Mouse (Mus musculus) cerebellum, adult (tissue): Measurements from ENCODE around the gene Stk38l.
"Not testable (repeated sequence)": the region's sequence is repeated elsewhere in the genome, so short reads cannot be mapped to it uniquely, and the experiment has no call there.

Source experiments
- ATAC-seq: cut with Nextera tagmentation; 2 replicates; pipeline ENCODE4 v1.9.2; 2017; ENCODE audit warnings: mild to moderate bottlenecking, moderate library complexity, mixed read lengths; ENCODE audit not compliant: insufficient number of reproducible peaks, low FRiP score, low TSS enrichment

Stk38l gene

DNA sequence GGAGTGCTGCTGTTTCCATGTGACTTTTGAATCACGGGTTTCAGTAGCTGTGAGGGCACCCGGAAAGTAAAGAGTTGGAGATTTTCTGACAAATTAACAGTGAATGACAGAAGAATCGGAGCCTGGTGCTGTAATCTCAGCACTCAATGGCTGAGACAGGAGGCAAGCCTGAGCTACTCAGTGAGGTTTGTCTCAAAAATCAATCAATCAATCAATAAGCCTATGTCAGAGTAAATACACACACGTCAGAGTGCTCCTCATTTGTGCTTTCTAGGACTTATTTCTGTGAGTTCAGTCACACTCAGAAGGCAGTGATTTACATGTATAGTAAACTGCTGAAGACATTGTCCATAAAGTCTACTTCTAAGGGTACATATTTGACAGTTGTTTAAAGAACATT, 40.5 kb downstream of the Stk38l start:
- no peak for ATAC-seq

DNA sequence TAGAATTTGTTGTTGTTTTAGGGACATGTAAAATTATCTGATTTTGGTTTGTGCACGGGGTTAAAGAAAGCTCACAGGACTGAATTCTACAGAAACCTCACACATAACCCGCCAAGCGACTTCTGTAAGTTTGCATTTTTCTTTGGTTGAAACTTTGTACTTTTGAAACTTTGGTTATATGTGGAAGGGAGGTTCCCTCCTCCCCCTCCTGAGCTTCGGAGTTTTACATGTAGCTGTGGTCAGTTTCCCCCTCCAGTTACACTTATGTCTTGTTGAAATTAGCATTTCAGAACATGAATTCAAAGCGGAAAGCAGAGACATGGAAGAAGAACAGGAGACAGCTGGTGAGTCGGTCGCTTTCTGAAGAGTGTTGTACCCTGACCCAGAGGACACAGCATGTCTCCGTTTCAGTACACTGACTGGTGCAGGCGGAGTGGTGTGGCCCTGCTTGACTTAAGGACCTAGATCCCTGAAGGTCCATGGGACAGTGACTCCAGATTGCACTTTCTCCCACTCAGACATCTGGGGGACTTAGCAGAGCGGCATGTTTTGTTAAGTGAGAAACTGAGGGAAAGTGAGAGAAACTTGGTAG, 44.1 kb downstream of the Stk38l start:
- ATAC-seq = no peak

DNA sequence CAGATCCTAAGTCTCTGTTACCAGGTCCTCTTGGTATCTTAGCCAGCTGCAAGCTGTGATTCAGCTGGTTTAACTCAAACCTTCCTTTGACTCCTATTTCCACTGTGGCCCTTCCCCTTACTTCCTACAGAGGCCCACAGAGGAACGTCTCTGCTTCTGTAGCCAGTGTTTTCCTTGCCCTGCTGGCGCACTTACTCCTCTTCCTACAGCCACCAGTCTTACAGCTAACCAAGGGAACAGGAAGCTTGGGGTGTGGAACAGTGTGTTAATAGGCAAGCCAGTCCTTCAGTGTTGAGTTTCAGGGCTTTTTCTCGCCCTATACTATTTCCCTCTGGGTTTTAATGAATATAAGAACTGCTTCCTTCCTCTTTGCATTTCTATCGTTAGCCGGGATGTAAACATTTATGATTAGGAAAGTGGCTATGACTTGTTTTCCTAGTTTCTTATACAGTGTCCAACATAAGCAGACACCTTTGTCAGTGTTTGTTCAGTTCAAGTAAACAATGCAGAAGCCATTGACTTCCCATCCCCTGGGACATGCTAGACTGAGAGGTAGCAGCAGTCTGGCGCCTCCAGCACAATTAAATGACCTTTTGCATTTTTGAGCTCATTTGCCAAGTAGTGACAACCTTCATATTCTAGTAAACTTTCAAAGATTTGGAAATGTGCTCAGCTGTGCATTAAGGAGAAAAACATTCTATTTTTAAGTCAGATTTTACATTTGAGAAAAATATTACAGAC, 45.4 kb downstream of the Stk38l start:
- no peak for ATAC-seq

DNA sequence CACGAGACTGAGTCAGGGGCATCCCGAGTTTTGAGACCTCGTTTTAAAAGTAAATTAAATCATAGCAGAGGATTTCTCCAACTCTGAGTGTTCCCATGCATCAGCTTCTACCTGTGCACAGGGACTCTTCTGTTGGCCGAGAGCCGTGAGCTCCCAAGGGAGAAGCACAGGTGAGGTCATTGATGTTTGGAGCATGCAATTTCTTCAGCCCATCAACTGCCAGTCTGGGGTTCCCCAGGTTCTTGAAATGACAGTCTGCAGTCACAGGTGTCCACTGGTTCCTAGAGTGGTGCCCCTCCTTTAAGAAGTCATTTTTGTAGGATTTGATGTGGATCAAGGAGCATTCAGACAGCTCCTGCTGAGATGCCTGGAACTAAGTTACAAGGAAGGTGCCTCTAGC, 46.0 kb downstream of the Stk38l start:
- no peak for ATAC-seq

DNA sequence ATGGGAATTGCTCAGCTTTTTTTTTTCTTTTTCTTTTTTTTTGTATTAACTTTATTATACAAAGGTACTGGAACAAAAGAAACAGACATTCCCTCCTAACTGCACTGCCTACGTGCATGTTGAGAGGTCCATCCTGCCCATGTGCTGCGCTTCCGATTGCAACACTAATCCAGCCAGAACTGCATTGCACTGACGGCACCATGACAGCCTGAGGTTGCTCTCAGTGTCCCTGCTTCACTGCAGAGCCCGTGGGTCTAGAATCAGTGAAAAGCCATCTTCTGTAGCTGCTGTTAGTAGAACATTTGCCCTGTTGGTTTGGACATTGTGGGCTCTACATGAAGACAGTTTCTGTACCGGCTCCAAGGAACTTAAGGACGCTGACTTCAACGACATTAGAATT, 51.1 kb downstream of the Stk38l start:
- not testable (repeated sequence) for ATAC-seq

DNA sequence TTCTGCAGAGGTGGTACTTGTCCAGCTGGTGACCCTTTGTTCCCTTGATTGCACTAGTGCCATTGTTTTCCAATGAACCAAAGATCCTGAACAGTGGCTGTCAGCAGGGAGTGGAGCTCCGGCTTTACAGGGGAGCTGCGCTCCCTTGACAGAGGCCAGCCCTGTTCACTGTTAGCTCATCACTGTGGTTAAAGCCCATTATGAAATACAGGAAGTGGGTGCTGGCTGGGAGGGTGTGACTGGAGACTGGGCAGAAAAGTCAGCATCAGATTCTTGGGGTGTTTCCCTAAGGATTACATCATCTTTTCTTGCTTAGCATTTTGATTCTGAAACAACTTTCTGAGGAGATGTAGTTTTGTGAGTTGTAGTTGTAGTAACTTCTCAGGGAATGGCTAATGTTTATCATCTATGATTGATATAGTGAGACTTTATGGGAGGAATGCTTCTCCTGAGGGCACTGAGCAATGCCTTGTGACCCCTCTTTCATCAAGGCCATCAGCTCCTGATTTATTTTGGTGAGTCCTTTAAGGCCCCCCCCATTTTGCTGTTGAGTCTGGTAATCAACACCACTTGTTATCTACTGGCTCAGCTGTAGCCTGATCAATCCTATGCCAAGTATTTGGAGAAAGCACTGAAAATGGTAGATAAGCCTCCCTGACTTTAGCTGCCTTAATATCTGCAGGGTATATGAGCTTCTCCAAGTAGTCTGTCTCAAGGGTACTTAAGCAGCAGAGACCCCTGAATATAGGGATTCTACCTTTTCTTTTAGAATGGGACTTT, 52.0 kb downstream of the Stk38l start:
- no peak for ATAC-seq

DNA sequence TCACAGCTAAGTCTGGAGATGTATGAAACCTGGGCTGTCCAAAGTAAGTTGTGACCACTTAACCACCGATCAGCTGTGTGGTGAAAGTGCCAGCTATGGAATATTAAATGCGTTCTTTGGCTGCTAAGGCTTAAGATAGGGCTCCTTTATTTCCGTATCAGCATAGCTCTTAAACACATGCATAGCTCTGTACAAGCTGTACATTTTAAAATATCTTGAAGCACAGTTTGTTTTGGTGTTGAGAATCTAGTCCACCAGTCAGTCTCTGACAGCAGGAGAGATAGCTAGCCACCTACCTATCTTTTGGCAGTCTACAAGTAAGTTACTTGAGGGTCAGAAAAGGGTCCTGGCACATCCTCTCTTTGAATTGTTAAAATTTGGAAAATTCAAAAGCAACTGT, 53.3 kb downstream of the Stk38l start:
- no peak for ATAC-seq

DNA sequence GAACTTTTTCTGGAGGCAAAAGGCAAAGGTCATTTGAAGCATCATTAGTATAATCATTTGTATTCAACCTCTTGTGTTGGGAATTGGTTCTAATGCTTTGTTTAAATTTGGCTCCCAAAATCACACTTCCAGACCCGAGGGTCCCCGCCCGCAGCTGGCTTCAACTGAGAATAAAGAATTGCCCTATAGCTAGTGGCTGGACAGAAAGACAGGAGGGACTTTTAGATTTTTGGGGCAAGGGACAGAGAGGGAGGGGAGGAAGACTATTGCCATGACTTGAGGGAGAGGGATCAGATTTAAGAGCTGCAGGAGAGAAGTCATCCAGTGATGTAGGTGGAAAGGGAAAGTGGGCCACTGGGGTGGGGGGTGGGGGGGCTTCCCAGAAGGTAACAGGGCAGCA, 56.8 kb downstream of the Stk38l start:
- no peak for ATAC-seq

DNA sequence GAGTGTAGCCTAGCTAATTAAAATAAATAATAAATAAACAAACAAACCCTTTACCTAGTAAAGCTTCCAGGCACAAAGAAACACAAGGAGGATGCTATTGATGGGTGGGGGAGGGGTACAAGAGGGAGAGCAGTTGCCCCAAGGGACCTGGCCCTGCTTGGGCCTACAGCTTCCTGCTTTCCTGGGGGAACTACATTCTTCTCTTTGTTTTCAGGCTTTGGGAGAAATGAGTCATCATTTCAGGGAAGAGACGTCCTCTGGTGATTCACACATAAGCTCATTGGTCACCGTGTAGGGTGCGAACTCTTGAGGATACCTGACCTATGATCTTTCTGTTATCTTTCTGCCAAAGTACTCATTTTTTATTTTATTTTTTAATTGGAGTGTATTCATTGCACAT, 68.7 kb downstream of the Stk38l start:
- ATAC-seq = no peak

DNA sequence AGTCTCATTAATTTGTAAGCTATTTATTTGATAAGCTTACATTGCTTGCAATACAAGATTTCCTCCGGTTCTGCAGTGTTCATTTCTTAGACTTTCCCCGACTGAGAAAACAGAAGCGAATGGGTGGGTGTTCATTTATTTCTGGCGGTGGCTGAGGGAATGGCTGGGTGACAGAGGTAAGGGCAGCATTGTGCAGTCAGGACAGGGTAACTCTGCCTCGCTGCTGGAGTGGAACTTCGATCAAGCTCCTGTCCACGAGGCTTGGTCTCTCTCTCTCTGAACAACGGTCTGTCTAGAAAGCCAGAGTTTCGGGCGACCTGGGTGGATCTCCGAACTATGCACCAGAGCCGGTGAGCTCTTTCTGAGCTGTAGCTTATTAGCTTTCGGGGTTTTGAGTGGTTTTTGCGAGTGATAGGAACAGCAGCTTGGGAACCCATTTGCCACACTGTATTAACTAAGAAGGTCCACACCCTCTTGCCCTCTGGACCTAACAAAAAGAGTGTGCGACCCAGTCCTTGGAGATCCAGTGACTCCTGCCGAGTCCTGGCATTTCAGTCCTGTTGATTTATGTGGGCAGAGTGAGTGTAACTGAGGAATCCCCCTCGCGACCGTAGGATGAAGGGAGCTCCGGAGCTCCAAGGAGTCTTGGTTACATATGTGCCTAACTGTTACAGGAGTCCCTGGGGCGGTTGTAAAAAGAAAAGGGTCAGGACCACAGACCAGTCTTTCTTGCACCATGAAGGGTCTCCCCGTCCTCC, 70.5 kb downstream of the Stk38l start:
- ATAC-seq = no peak

DNA sequence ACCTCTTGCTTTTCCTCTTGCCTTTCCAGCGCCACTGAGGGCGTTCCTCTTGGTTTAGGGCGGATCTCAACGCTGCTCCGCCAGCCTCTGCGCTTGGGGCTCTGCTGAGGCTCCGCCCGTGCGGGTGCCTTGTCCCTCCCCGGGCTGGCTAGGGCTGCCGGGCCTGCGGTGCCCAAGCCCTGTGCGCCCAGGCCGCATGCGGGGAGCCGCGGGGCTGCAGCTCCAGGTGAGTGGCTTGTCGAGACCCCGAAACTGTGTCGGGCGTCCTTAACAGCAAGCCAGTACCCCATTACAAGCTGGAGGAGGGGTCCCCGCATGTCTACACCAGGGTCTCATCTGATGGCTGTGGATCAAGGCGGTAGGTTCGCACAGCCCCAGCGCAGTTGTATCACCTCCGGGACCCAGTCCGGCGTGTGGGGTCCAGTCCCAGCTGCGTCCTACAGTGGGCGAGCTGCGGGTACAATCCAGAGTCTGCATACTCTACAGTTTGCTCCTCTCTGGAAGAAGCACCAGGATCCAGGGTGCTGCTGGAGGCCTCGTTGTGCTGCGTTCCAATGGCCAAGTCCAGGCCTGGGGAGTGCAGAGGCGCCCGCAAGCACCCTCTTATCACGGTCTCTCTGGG, 71.2 kb downstream of the Stk38l start, which contains the start of gene Arntl2:
Gene Arntl2, plus strand, starts transcription at position 132 of the 622 bp plus-strand sequence.
- peak; percentile 87 for ATAC-seq

DNA sequence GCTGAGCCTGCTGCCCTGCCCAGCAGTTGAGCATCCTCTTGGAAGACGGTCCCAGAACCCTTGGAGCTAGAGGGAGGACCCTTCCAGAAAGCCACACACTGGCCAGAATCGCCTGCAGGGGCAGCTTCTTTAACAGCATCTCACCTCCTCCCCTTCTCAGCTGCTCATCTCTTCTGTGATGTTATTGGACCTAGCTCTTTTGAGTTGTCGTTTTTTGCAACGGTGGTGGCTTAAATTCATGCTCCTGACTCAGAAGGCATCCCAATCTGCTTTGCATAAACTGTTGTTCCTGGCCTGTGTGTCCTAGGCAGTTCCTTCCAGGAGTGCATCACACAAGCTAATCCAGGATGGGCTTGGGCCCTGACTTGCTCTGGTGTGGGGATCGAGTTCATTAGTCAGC, 72.7 kb downstream of the Stk38l start:
- no peak for ATAC-seq

DNA sequence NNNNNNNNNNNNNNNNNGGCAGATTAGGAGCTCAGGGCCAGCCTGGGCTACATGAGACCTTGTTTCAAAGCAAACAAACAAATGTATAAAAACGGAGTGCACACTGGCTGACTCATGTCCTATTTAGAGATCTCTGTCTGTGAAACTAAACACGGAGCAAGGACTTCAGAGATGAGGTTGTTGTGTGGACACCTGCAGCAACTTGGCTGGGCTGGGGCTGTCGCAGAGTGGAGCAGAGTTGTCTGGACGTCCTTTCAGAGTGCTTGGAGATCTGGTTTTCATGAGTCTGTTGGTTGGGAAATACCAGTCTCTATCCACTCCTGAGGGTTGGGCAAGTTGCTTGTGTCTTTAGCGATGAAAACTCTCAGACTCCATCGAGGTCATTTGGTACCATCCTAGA, 85.2 kb downstream of the Stk38l start:
- no peak for ATAC-seq

DNA sequence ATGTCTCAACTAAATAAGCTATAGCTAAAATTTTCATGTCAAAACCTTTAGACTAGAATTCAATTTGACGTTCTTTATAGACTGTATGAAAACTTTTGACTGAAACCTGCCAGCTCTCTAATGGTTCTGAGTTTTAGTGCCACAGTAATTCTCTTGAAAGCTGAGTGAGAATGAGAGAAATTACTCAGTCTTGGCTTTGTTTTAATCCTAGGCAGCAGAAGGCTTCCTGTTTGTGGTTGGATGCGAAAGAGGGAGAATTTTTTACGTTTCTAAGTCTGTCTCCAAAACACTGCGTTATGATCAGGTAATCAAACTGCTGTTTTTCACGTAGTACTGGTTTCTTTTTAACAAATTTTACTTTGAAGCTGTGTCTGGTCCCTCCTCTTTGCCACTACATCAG, 88.2 kb downstream of the Stk38l start:
- no peak for ATAC-seq

DNA sequence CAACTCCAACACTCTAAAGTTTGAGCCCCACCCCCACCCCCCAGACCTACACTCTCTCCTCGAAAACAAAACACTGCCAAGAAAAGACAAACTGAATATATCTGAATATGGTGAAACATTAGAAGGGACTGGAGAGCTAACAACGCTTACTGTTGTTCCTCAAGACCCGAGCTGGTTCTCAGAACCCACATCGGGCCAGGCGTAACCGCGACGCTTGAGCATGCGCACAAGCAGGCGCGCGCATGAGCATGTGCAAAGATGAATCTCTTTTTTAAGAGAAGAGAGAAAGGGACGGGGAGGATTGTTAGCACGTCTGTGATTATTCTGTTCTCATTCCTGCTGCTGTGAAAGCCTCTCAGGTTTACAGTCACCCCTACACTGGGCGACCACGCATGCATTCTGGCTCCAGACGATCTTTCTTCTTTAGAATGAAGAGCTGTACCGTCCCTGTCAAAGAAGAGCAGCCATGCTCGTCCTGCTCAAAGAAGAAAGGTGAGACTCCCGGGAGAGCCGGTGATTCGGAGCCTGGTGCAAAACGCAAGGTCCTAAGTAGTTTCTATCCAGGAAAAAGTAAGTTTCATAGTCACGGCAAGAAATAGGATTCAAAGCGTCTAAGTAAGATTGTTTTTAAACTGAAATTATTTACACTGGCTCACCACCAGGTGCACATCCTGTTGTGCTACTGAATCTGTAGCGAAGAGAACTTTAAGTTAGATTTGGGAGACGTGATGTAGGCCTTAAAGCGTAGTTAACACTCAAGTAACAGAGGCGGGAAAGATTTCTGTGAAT, 95.6 kb downstream of the Stk38l start:
- ATAC-seq = no peak

DNA sequence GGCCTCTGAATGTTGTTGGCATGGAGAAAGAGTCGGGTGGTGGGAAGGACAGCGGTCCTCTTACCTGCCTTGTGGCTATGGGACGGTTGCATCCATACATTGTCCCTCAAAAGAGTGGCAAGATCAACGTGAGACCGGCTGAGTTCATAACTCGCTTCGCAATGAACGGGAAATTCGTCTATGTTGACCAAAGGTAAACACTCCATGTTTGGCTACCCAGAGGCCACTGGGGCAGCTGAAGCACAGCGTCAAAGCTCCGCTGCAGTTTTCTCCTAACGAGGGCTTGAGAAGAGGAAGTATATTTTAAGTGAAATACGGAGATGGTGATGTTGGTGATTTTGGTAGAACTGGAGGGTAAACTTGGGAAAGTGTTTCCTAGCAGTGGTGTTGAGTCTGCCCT, 97.2 kb downstream of the Stk38l start:
- no peak for ATAC-seq

DNA sequence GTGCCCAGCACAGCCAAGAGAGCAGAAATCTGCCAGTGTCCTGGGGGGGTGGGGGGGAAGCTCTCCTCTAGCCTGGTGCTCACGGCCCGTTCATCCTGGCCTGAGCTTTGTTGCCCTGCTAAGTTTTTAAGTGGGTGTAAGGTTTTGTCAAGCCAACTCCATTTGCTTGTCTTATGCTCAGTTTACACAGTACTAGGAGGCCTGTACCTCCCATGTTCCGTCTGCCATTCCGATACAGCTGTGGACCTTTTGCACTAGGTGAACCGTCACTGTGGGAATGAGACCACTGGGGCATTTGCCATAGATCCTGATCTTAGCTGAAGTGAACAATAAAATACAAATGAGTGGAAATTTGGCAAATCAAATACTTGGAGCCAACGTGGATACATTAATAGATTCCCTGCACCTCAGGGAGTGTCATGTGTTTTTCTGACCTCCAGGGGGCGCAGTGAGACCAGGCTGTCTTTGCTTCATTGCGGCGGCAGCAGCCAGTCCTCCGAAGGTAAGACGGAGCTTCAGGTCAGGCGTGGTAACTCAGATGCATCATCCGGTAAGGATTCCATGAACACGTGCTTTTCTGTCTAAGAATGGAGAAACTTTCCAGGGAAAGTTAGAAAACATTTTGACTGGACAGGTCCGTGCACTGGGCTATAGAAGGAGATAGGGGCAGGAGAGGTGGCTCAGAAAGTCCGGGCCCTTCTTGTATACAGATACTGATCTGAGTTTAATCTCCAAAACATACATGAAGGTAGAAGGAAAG, 100.1 kb downstream of the Stk38l start:
- peak; percentile 70; the same call in 1 of the 2 replicates for ATAC-seq

DNA sequence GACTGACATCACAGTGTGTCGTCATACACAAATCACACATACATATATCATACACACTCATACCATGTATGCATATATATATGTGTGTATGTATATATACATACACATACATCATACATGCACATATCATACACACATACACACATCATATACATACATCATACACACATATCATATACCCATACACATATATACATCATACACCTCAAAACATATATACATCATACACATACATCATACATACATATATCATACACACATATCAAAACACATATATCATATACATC, 100.6 kb downstream of the Stk38l start:
- ATAC-seq = no peak
